Mouse (Mus musculus): ENCODE results near the gene Cmtm2a. TPM values are rescaled to one million over a fixed set of nuclear protein-coding genes. Genes with fewer than 3 reads are reported as not detected.
"Not testable (repeated sequence)": the region's sequence is repeated elsewhere in the genome, so short reads cannot be mapped to it uniquely, and the experiment has no call there.

Gene Cmtm2a
- not detected in 2 replicates for polyA plus RNA-seq (2016; fragmentation: Nextera tagmentation; extraction: Ambion mirVana)

GRCm38 (mm10) chr8:104293081-104293480 lies at the start of gene Cmtm2a:
TSS of gene Cmtm2a (minus strand) at chr8:104293181.
- H3K4me3 ChIP-seq; DNase-seq (ENCODE audit: low spot score); H3K4me1 ChIP-seq; H3K27me3 ChIP-seq (ENCODE audit: insufficient read depth, poor library complexity, severe bottlenecking); H3K9me3 ChIP-seq; H3K27ac ChIP-seq; H3K36me3 ChIP-seq: not testable (repeated sequence)
- WGBS: 81% methylated on average over 12 of the region's 12 CpGs

- 51% methylated on average over 5 of the region's 5 CpGs for WGBS
- Histone ChIP-seq H3K4me3 (no peak overlapping the region), H3K27me3 (ENCODE audit: insufficient read depth, poor library complexity, severe bottlenecking) (no peaks in the 10 kb centered on the region), H3K36me3 (peaks cover 29% of the 10 kb centered on the region), H3K27ac (no peak overlapping the region), H3K9me3 (no peaks in the 10 kb centered on the region), H3K4me1 (peaks cover 43% of the 10 kb centered on the region)
- DNase-seq (ENCODE audit: low spot score): peak; percentile 58
These were observed 49.4 kb upstream of the Cmtm2a start for GRCm38 (mm10) chr8:104342426-104342825.

GRCm38 (mm10) chr8:104341678-104342077 lies 48.7 kb upstream of the Cmtm2a start:
- Histone ChIP-seq H3K4me3 (peak overlapping the region; percentile 74), H3K36me3 (peaks cover 22% of the 10 kb centered on the region), H3K4me1 (peaks cover 38% of the 10 kb centered on the region), H3K9me3 (no peaks in the 10 kb centered on the region), H3K27me3 (ENCODE audit: insufficient read depth, poor library complexity, severe bottlenecking) (no peaks in the 10 kb centered on the region), H3K27ac (peak overlapping the region; percentile 95)
- 41% methylated on average over 6 of the region's 6 CpGs for WGBS
- DNase-seq (ENCODE audit: low spot score): peak; percentile 73

DNA sequence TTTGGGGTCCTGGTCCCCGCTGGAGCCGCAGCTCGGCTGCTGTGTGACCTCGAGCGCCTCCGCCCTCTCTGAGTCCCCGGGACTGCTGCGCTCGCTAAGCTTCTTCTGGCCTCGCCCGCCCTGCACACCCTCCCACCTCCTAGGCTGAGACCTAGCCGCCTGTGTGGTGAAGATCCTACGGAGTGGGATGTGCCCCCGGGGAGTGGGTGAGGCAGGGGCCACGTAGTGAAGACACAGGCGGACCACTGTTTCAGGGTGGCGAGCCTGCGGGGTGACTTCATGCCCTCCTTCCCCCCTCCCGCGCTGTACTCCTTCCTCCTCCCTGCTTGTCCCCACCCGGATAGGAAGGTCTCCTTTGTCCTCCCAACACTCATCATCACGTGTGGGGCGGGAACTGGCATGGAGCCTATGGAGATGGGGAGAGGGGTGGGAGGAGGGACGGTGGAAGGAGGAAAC lies 48.2 kb upstream of the Cmtm2a start:
- Histone ChIP-seq H3K4me3 (peak overlapping the region; percentile 74), H3K36me3 (peaks cover 16% of the 10 kb centered on the region), H3K27ac (peak overlapping the region; percentile 95), H3K27me3 (ENCODE audit: insufficient read depth, poor library complexity, severe bottlenecking) (no peaks in the 10 kb centered on the region), H3K4me1 (peaks cover 33% of the 10 kb centered on the region), H3K9me3 (no peaks in the 10 kb centered on the region)
- under 1% methylated on average over 24 of the region's 24 CpGs for WGBS
- peak; percentile 94 for DNase-seq (ENCODE audit: low spot score)

DNA sequence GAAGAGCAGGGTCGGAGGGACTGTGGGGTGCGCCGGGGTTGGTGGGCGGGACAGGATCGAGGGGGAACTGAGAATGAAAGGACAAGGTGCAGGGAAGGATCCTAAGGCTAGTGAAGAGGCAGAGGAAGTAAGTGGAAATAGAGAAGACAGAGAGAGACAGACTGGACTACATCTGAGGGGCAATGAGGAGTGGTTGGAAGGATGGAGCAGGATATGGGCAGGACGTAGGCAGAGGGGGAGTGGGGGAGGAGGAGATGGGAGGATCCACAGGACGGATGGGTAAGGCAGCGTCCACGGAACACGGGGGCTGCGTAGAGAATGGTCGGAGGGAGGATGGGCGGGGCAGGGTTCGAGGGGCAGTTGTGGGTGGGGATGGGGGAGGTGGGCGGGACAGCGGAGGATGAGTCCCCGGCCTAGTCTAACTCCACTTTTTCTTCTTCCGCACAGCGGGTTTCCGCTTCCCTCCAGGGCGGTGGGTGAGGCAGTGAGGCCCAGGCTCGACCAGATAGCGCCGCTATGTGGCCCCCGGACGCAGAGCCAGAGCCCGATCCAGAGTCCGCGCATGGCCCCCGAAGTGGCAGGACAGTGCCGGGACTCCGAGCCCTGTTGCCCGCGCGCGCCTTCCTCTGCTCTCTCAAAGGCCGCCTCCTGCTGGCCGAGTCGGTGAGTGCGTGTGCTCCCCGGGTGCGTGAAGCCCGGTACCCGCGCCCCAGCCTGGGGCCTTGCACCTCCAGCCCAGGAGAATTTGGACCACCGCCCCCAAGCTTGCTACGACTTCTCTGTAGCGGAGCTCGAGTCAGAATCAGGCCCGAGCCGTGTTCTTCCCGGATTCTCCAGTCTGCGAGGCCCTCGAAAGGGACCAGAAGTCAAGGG lies 47.5 kb upstream of the Cmtm2a start:
- H3K36me3 ChIP-seq: peaks cover 10% of the 10 kb centered on the region
- peaks cover 32% of the 10 kb centered on the region for H3K4me1 ChIP-seq
- peak overlapping the region; percentile 74 for H3K4me3 ChIP-seq
- peak; percentile 92 for DNase-seq (ENCODE audit: low spot score)
- no peaks in the 10 kb centered on the region for H3K9me3 ChIP-seq
- peak overlapping the region; percentile 95 for H3K27ac ChIP-seq
- H3K27me3 ChIP-seq (ENCODE audit: insufficient read depth, poor library complexity, severe bottlenecking): no peaks in the 10 kb centered on the region
- under 1% methylated on average over 52 of the region's 54 CpGs for WGBS

DNA sequence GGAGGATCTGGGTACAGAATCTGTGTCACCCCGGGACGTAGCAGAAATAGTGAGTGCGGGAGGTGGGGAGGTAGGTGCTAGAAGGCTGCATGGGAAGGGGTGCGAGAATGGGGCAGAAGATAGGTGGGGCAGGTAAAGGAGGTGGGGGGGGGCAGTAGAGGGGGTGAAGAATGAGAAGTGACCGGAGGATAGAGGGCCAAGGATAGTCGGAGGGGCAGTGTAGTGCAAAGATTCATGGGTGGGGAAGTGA lies 46.9 kb upstream of the Cmtm2a start:
- Histone ChIP-seq H3K36me3 (peaks cover 4% of the 10 kb centered on the region), H3K4me1 (peaks cover 32% of the 10 kb centered on the region), H3K4me3 (peak overlapping the region; percentile 74), H3K27me3 (ENCODE audit: insufficient read depth, poor library complexity, severe bottlenecking) (no peaks in the 10 kb centered on the region), H3K9me3 (no peaks in the 10 kb centered on the region), H3K27ac (peak overlapping the region; percentile 95)
- DNase-seq (ENCODE audit: low spot score): peak; percentile 73
- WGBS: 4% methylated on average over 6 of the region's 6 CpGs

DNA sequence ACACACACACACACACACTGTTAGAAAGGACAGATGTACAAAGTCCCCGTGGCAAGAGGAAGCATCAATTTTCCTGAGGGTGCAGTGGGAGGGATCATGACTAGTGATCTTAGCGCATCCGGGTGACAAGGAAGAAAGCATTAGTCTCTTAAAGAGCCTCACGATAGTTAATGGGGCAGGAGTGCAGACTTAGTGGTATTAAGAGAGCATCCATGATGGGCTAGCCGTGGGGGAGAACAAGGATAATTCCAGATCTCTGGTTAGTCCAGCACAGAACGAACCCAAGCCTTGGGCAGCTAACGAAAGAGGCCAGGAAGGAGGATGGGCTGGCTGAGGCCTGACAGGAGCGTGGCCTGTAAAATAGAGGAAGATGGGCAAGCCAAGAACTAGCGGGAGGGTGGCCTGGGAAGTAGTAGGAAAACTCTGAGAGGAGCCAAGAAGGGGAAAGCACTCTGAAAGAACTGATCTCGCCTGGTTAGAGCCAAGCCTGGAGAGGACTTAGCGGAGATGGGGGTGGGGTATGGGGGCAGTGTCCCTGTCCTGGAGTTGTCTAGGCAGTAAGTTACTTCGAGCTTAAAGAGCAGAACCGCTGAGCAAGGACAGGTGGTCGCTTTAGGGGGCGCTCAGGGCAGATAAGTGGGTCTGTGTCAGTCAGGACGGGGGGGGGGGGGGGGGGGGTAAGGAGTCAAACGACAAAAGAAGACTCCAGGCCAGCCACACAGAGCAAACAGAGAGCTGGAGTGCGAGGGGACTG lies 46.4 kb upstream of the Cmtm2a start, which contains the start of gene Cmtm3:
Gene Cmtm3, plus strand, starts transcription at position 182 of the 754 bp plus-strand sequence.
- H3K27ac ChIP-seq: peak within 1 kb of the TSS; percentile 95
- H3K27me3 ChIP-seq (ENCODE audit: insufficient read depth, poor library complexity, severe bottlenecking): no peaks in the 10 kb centered on the region
- H3K4me1 ChIP-seq: peaks cover 32% of the 10 kb centered on the region
- peak; percentile 73 for DNase-seq (ENCODE audit: low spot score)
- peak within 1 kb of the TSS; percentile 74 for H3K4me3 ChIP-seq
- H3K36me3 ChIP-seq: no peaks in the 10 kb centered on the region
- H3K9me3 ChIP-seq: no peaks in the 10 kb centered on the region
- 18% methylated on average over 18 of the region's 18 CpGs for WGBS

- Histone ChIP-seq H3K27me3 (ENCODE audit: insufficient read depth, poor library complexity, severe bottlenecking) (no peaks in the 10 kb centered on the region), H3K36me3 (no peaks in the 10 kb centered on the region), H3K4me3 (no peak overlapping the region), H3K27ac (no peak overlapping the region), H3K9me3 (no peaks in the 10 kb centered on the region), H3K4me1 (peaks cover 24% of the 10 kb centered on the region)
- peak; percentile 61 for DNase-seq (ENCODE audit: low spot score)
- WGBS: 57% methylated on average over 3 of the region's 3 CpGs
These were observed 44.9 kb upstream of the Cmtm2a start for GRCm38 (mm10) chr8:104337890-104338289.

GRCm38 (mm10) chr8:104336806-104337205 lies 43.8 kb upstream of the Cmtm2a start:
- Histone ChIP-seq H3K4me3 (no peak overlapping the region), H3K27me3 (ENCODE audit: insufficient read depth, poor library complexity, severe bottlenecking) (no peaks in the 10 kb centered on the region), H3K4me1 (peaks cover 23% of the 10 kb centered on the region), H3K9me3 (no peaks in the 10 kb centered on the region), H3K27ac (no peak overlapping the region), H3K36me3 (no peaks in the 10 kb centered on the region)
- 85% methylated on average over 1 of the region's 1 CpGs for WGBS
- DNase-seq (ENCODE audit: low spot score): peak; percentile 68

GRCm38 (mm10) chr8:104334196-104334595 lies 41.2 kb upstream of the Cmtm2a start:
- Histone ChIP-seq H3K27me3 (ENCODE audit: insufficient read depth, poor library complexity, severe bottlenecking) (no peaks in the 10 kb centered on the region), H3K36me3 (no peaks in the 10 kb centered on the region), H3K4me3 (no peak overlapping the region), H3K27ac (no peak overlapping the region), H3K9me3 (no peaks in the 10 kb centered on the region), H3K4me1 (peaks cover 2% of the 10 kb centered on the region)
- WGBS: 78% methylated on average over 1 of the region's 1 CpGs
- DNase-seq (ENCODE audit: low spot score): no peak

GRCm38 (mm10) chr8:104333786-104334185 lies 40.8 kb upstream of the Cmtm2a start:
- Histone ChIP-seq H3K27ac (no peak overlapping the region), H3K36me3 (no peaks in the 10 kb centered on the region), H3K9me3 (no peaks in the 10 kb centered on the region), H3K4me1 (no peaks in the 10 kb centered on the region), H3K4me3 (no peak overlapping the region), H3K27me3 (ENCODE audit: insufficient read depth, poor library complexity, severe bottlenecking) (no peaks in the 10 kb centered on the region)
- 62% methylated on average over 5 of the region's 5 CpGs for WGBS
- DNase-seq (ENCODE audit: low spot score): peak; percentile 46

- H3K36me3 ChIP-seq: no peaks in the 10 kb centered on the region
These were observed 40.0 kb upstream of the Cmtm2a start for GRCm38 (mm10) chr8:104332665-104333631.

More at GRCm38 (mm10) chr8:104332665-104333631, 40.0 kb upstream of the Cmtm2a start:
- Histone ChIP-seq H3K4me3 (no peak overlapping the region), H3K27ac (no peak overlapping the region), H3K4me1 (no peaks in the 10 kb centered on the region), H3K9me3 (no peaks in the 10 kb centered on the region), H3K27me3 (ENCODE audit: insufficient read depth, poor library complexity, severe bottlenecking) (no peaks in the 10 kb centered on the region)
- WGBS: 43% methylated on average over 5 of the region's 5 CpGs
- DNase-seq (ENCODE audit: low spot score): peak; percentile 31
